Mouse (Mus musculus): ENCODE measurements at regions not wholly inside any gene's neighbourhood (a gene's known extent, or its start where the extent isn't known, plus 50 kb on each side); places are given as distances from the start of the nearest gene placed in this dataset.

GRCm38 (mm10) chr16:86122936-86123335, 221.3 kb upstream of the Adamts5 start:
- Histone ChIP-seq H3K4me2 (replicated peaks; ENCODE audit: low read depth, low read length) (no peak overlapping the region), H3K27me3 (ENCODE audit: control insufficient read depth, insufficient read depth, low read length) (no peaks in the 10 kb centered on the region), H3K9ac (replicated peaks; ENCODE audit: low read depth, low read length) (no peak overlapping the region), H3K36me3 (ENCODE audit: control insufficient read depth, insufficient read depth, low read length) (no peaks in the 10 kb centered on the region), H3K4me3 (ENCODE audit: low read depth, low read length) (no peak overlapping the region), H3K4me1 (ENCODE audit: control insufficient read depth, insufficient read depth, low read length) (no peaks in the 10 kb centered on the region), H3K27ac (ENCODE audit: low read length) (no peak overlapping the region), H3K9me3 (ENCODE audit: control insufficient read depth, low read depth, low read length) (no peaks in the 10 kb centered on the region)
- no peak for ATAC-seq (ENCODE audit: insufficient number of reproducible peaks, insufficient read depth, low FRiP score, low read depth)
- 22% methylated on average over 1 of the region's 1 CpGs for WGBS

GRCm38 (mm10) chr16:86117959-86118358, 216.3 kb upstream of the Adamts5 start:
- Histone ChIP-seq H3K36me3 (ENCODE audit: control insufficient read depth, insufficient read depth, low read length) (no peaks in the 10 kb centered on the region), H3K27ac (ENCODE audit: low read length) (no peak overlapping the region), H3K4me1 (ENCODE audit: control insufficient read depth, insufficient read depth, low read length) (no peaks in the 10 kb centered on the region), H3K27me3 (ENCODE audit: control insufficient read depth, insufficient read depth, low read length) (no peaks in the 10 kb centered on the region), H3K4me2 (replicated peaks; ENCODE audit: low read depth, low read length) (no peak overlapping the region), H3K9ac (replicated peaks; ENCODE audit: low read depth, low read length) (no peak overlapping the region), H3K4me3 (ENCODE audit: low read depth, low read length) (no peak overlapping the region), H3K9me3 (ENCODE audit: control insufficient read depth, low read depth, low read length) (no peaks in the 10 kb centered on the region)
- no peak for ATAC-seq (ENCODE audit: insufficient number of reproducible peaks, insufficient read depth, low FRiP score, low read depth)

- H3K27ac ChIP-seq (ENCODE audit: low read length): no peak overlapping the region
- H3K9me3 ChIP-seq (ENCODE audit: control insufficient read depth, low read depth, low read length): no peaks in the 10 kb centered on the region
- H3K4me1 ChIP-seq (ENCODE audit: control insufficient read depth, insufficient read depth, low read length): no peaks in the 10 kb centered on the region
- H3K4me2 ChIP-seq (replicated peaks; ENCODE audit: low read depth, low read length): no peak overlapping the region
- WGBS: 63% methylated on average over 2 of the region's 2 CpGs
- no peak overlapping the region for H3K4me3 ChIP-seq (ENCODE audit: low read depth, low read length)
- H3K36me3 ChIP-seq (ENCODE audit: control insufficient read depth, insufficient read depth, low read length): no peaks in the 10 kb centered on the region
- ATAC-seq (ENCODE audit: insufficient number of reproducible peaks, insufficient read depth, low FRiP score, low read depth): no peak
- H3K9ac ChIP-seq (replicated peaks; ENCODE audit: low read depth, low read length): no peak overlapping the region
- no peaks in the 10 kb centered on the region for H3K27me3 ChIP-seq (ENCODE audit: control insufficient read depth, insufficient read depth, low read length)
These were observed 214.2 kb upstream of the Adamts5 start for GRCm38 (mm10) chr16:86115587-86116376.

GRCm38 (mm10) chr16:86094461-86094860, 192.8 kb upstream of the Adamts5 start:
- Histone ChIP-seq H3K9me3 (ENCODE audit: control insufficient read depth, low read depth, low read length) (no peaks in the 10 kb centered on the region), H3K9ac (replicated peaks; ENCODE audit: low read depth, low read length) (no peak overlapping the region), H3K27ac (ENCODE audit: low read length) (no peak overlapping the region), H3K27me3 (ENCODE audit: control insufficient read depth, insufficient read depth, low read length) (no peaks in the 10 kb centered on the region), H3K36me3 (ENCODE audit: control insufficient read depth, insufficient read depth, low read length) (no peaks in the 10 kb centered on the region), H3K4me1 (ENCODE audit: control insufficient read depth, insufficient read depth, low read length) (no peaks in the 10 kb centered on the region), H3K4me2 (replicated peaks; ENCODE audit: low read depth, low read length) (no peak overlapping the region), H3K4me3 (ENCODE audit: low read depth, low read length) (no peak overlapping the region)
- no peak for ATAC-seq (ENCODE audit: insufficient number of reproducible peaks, insufficient read depth, low FRiP score, low read depth)
- 86% methylated on average over 2 of the region's 2 CpGs for WGBS

- no peak for ATAC-seq (ENCODE audit: insufficient number of reproducible peaks, insufficient read depth, low FRiP score, low read depth)
- no peak overlapping the region for H3K4me2 ChIP-seq (replicated peaks; ENCODE audit: low read depth, low read length)
- H3K4me1 ChIP-seq (ENCODE audit: control insufficient read depth, insufficient read depth, low read length): no peaks in the 10 kb centered on the region
- H3K9me3 ChIP-seq (ENCODE audit: control insufficient read depth, low read depth, low read length): no peaks in the 10 kb centered on the region
- WGBS: 92% methylated on average over 6 of the region's 6 CpGs
- H3K27ac ChIP-seq (ENCODE audit: low read length): no peak overlapping the region
- H3K36me3 ChIP-seq (ENCODE audit: control insufficient read depth, insufficient read depth, low read length): no peaks in the 10 kb centered on the region
- no peaks in the 10 kb centered on the region for H3K27me3 ChIP-seq (ENCODE audit: control insufficient read depth, insufficient read depth, low read length)
- H3K9ac ChIP-seq (replicated peaks; ENCODE audit: low read depth, low read length): no peak overlapping the region
- H3K4me3 ChIP-seq (ENCODE audit: low read depth, low read length): no peak overlapping the region
These were observed 188.5 kb upstream of the Adamts5 start for GRCm38 (mm10) chr16:86090175-86090574.

GRCm38 (mm10) chr16:86087421-86087820, 185.8 kb upstream of the Adamts5 start:
- H3K27ac ChIP-seq (ENCODE audit: low read length): no peak overlapping the region
- H3K9ac ChIP-seq (replicated peaks; ENCODE audit: low read depth, low read length): no peak overlapping the region
- H3K36me3 ChIP-seq (ENCODE audit: control insufficient read depth, insufficient read depth, low read length): no peaks in the 10 kb centered on the region
- no peak for ATAC-seq (ENCODE audit: insufficient number of reproducible peaks, insufficient read depth, low FRiP score, low read depth)
- no peaks in the 10 kb centered on the region for H3K4me1 ChIP-seq (ENCODE audit: control insufficient read depth, insufficient read depth, low read length)
- no peak overlapping the region for H3K4me2 ChIP-seq (replicated peaks; ENCODE audit: low read depth, low read length)
- no peaks in the 10 kb centered on the region for H3K27me3 ChIP-seq (ENCODE audit: control insufficient read depth, insufficient read depth, low read length)
- WGBS: 73% methylated on average over 3 of the region's 3 CpGs
- H3K4me3 ChIP-seq (ENCODE audit: low read depth, low read length): no peak overlapping the region
- no peaks in the 10 kb centered on the region for H3K9me3 ChIP-seq (ENCODE audit: control insufficient read depth, low read depth, low read length)

GRCm38 (mm10) chr16:86067628-86068364, 166.2 kb upstream of the Adamts5 start:
- no peaks in the 10 kb centered on the region for H3K9me3 ChIP-seq (ENCODE audit: control insufficient read depth, low read depth, low read length)
- H3K4me1 ChIP-seq (ENCODE audit: control insufficient read depth, insufficient read depth, low read length): no peaks in the 10 kb centered on the region
- H3K4me2 ChIP-seq (replicated peaks; ENCODE audit: low read depth, low read length): no peak overlapping the region
- WGBS: 64% methylated on average over 3 of the region's 3 CpGs
- H3K4me3 ChIP-seq (ENCODE audit: low read depth, low read length): no peak overlapping the region
- H3K36me3 ChIP-seq (ENCODE audit: control insufficient read depth, insufficient read depth, low read length): no peaks in the 10 kb centered on the region
- H3K9ac ChIP-seq (replicated peaks; ENCODE audit: low read depth, low read length): no peak overlapping the region
- no peaks in the 10 kb centered on the region for H3K27me3 ChIP-seq (ENCODE audit: control insufficient read depth, insufficient read depth, low read length)
- no peak overlapping the region for H3K27ac ChIP-seq (ENCODE audit: low read length)
- no peak for ATAC-seq (ENCODE audit: insufficient number of reproducible peaks, insufficient read depth, low FRiP score, low read depth)

GRCm38 (mm10) chr16:86060087-86060486, 158.5 kb upstream of the Adamts5 start:
- H3K36me3 ChIP-seq (ENCODE audit: control insufficient read depth, insufficient read depth, low read length): no peaks in the 10 kb centered on the region
- H3K4me3 ChIP-seq (ENCODE audit: low read depth, low read length): no peak overlapping the region
- H3K4me2 ChIP-seq (replicated peaks; ENCODE audit: low read depth, low read length): no peak overlapping the region
- H3K9ac ChIP-seq (replicated peaks; ENCODE audit: low read depth, low read length): no peak overlapping the region
- H3K4me1 ChIP-seq (ENCODE audit: control insufficient read depth, insufficient read depth, low read length): no peaks in the 10 kb centered on the region
- ATAC-seq (ENCODE audit: insufficient number of reproducible peaks, insufficient read depth, low FRiP score, low read depth): no peak
- WGBS: 51% methylated on average over 5 of the region's 5 CpGs
- no peaks in the 10 kb centered on the region for H3K27me3 ChIP-seq (ENCODE audit: control insufficient read depth, insufficient read depth, low read length)
- H3K9me3 ChIP-seq (ENCODE audit: control insufficient read depth, low read depth, low read length): no peaks in the 10 kb centered on the region
- H3K27ac ChIP-seq (ENCODE audit: low read length): no peak overlapping the region
